Mouse (Mus musculus) left cerebral cortex, postnatal 4 days (tissue): ENCODE measurements around the gene Pard3b. TPM values are rescaled to one million over a fixed set of nuclear protein-coding genes. Genes with fewer than 3 reads are reported as not detected.

ENCODE experiments used
- DNase-seq: peaks from one replicate; pipeline ENCODE4 v3.0.0-alpha.2; 2022
- intact Hi-C: fragments of 180-260 bp; cut with DNase I; formaldehyde crosslinking; loops from one replicate; pipeline ENCODE4 v1.15.1; 2025
- total RNA-seq, 2 experiments: library from RNA; stranded (reverse); gene quantifications; 2 replicates each; pipeline ENCODE4 v1.2.3; 2021

The Pard3b gene
- total RNA-seq, 2 experiments from 2014 or later, result 6.3 to 7.1 TPM

- intact Hi-C loops, result no loop called here
- DNase-seq, result no peak
These were observed 792.4 kb downstream of the Pard3b start for GRCm38 (mm10) chr1:62431054-62431453.

- intact Hi-C loops, result no loop called here
- no peak for DNase-seq
These were observed 795.3 kb downstream of the Pard3b start for GRCm38 (mm10) chr1:62433891-62434290.

- no peak for DNase-seq
- intact Hi-C loops, result no loop called here
These were observed 797.2 kb downstream of the Pard3b start for GRCm38 (mm10) chr1:62435844-62436243.

GRCm38 (mm10) chr1:62436304-62436703 is 797.7 kb downstream of the Pard3b start:
- intact Hi-C loops, result no loop called here
- DNase-seq, result no peak

- DNase-seq, result no peak
- intact Hi-C loops, result no loop called here
These were observed 798.9 kb downstream of the Pard3b start for GRCm38 (mm10) chr1:62437493-62437892.

GRCm38 (mm10) chr1:62444406-62444805 is 805.8 kb downstream of the Pard3b start:
- no peak for DNase-seq
- intact Hi-C loops, result no loop called here

- intact Hi-C loops, result no loop called here
- no peak for DNase-seq
These were observed 808.2 kb downstream of the Pard3b start for GRCm38 (mm10) chr1:62446818-62447217.

- DNase-seq, result peak; percentile 16
- intact Hi-C loops, result no loop called here
These were observed 810.7 kb downstream of the Pard3b start for GRCm38 (mm10) chr1:62449193-62449875.

GRCm38 (mm10) chr1:62465536-62465935 is 826.9 kb downstream of the Pard3b start:
- intact Hi-C loops, result no loop called here
- DNase-seq, result no peak

- no peak for DNase-seq
- intact Hi-C loops, result no loop called here
These were observed 827.9 kb downstream of the Pard3b start for GRCm38 (mm10) chr1:62466544-62466943.

GRCm38 (mm10) chr1:62483059-62483458 is 844.4 kb downstream of the Pard3b start:
- no peak for DNase-seq
- intact Hi-C loops, result no loop called here

- intact Hi-C loops, result no loop called here
- no peak for DNase-seq
These were observed 850.2 kb downstream of the Pard3b start for GRCm38 (mm10) chr1:62488871-62489270.

GRCm38 (mm10) chr1:62499146-62499545 is 860.5 kb downstream of the Pard3b start:
- intact Hi-C loops, result no loop called here
- no peak for DNase-seq

GRCm38 (mm10) chr1:62510501-62510900 is 871.9 kb downstream of the Pard3b start:
- intact Hi-C loops, result no loop called here

GRCm38 (mm10) chr1:62511681-62512080 is 873.1 kb downstream of the Pard3b start:
- intact Hi-C loops, result no loop called here
- no peak for DNase-seq

More at GRCm38 (mm10) chr1:62510501-62510900, 871.9 kb downstream of the Pard3b start:
- no peak for DNase-seq

- no peak for DNase-seq
- intact Hi-C loops, result no loop called here
These were observed 880.1 kb downstream of the Pard3b start for GRCm38 (mm10) chr1:62518621-62519213.

GRCm38 (mm10) chr1:62521368-62521767 is 882.7 kb downstream of the Pard3b start:
- intact Hi-C loops, result no loop called here
- DNase-seq, result no peak

- intact Hi-C loops, result no loop called here
- no peak for DNase-seq
These were observed 884.1 kb downstream of the Pard3b start for GRCm38 (mm10) chr1:62522761-62523160.

GRCm38 (mm10) chr1:62527788-62528187 is 889.2 kb downstream of the Pard3b start:
- intact Hi-C loops, result no loop called here
- DNase-seq, result no peak

GRCm38 (mm10) chr1:62529941-62530340 is 891.3 kb downstream of the Pard3b start:
- intact Hi-C loops, result no loop called here
- no peak for DNase-seq

- intact Hi-C loops, result no loop called here
- no peak for DNase-seq
These were observed 894.0 kb downstream of the Pard3b start for GRCm38 (mm10) chr1:62532426-62533126.

- intact Hi-C loops, result no loop called here
- no peak for DNase-seq
These were observed 910.3 kb downstream of the Pard3b start for GRCm38 (mm10) chr1:62548953-62549352.
